Mouse (Mus musculus) spleen, adult 2 months (tissue): ENCODE results near the gene Vmn1r225.
"Not testable (repeated sequence)": the region's sequence is repeated elsewhere in the genome, so short reads cannot be mapped to it uniquely, and the experiment has no call there.

Experiments used
- CTCF ChIP-seq: fragments of 200-500 bp; IDR thresholded peaks from 2 replicates; pipeline ENCODE4 v1.5.1; 2011; ENCODE audit warnings: mild to moderate bottlenecking, inconsistent platforms; ENCODE audit not compliant: insufficient read depth, insufficient read length, insufficient replicate concordance; ENCODE audit errors: extremely low read depth
- POLR2A ChIP-seq: fragments of 200-500 bp; IDR thresholded peaks from 2 replicates; pipeline ENCODE4 v1.6.1; 2011; ENCODE audit warnings: low read depth, low read length, inconsistent platforms

DNA sequence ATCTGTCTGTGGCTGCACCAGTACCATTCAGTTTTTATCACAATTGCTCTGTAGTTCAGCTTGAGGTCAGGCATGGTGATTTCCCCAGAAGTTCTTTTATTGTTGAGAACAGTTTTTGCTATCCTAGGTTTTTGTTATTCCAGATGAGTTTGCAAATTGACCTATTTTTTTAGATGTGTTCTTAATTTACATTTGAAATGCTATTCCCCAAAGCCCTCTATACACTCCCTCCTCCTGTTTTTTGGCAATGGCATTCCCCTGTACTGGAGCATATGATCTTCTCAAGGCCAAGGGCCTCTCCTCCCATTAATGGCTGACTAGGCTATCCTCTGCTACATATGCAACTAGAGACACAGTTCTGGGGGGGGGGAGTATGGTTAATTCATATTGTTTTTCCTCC lies 10.3 kb downstream of the Vmn1r225 start:
- not testable (repeated sequence) for TF ChIP-seq CTCF, POLR2A
